Mouse (Mus musculus): ENCODE measurements around the gene Mrpl33. TPM values are rescaled to one million over a fixed set of nuclear protein-coding genes. Genes with fewer than 3 reads are reported as not detected.

Mrpl33 gene
- total RNA-seq, 4 experiments from 2014 or later: 256 to 270 (median 258) TPM

DNA sequence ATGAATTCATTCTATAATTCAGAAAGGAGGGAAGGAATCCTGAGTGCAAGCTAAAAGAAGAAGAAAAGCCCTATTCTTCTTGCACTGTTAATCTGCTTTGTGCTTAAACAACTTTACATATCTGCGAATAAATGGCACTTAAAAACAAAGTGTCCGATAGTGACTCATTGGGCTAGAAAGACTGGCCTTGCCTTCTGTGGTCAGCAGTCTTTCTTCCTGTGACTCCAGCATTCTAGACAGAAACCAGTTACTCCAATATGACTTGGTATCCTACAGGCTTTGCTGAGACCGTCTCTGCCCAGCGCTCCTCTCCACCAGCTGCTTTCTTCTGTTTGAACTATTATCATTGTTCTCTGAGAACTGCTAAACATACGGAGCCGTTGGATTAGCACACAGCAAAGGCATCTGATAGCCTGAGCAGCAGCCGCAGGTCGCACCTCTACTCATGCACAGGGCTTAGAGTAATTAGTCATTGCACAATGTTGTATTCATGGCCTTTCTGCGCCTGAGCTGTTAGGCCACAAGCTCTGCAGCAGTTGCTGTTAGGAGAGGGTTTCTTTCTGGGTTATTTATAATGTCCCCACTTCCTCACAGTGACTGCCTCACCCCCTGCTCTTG is 40.0 kb downstream of the Mrpl33 start:
- DNase-seq (ENCODE audit: low spot score in 2 of 2): no peak

DNA sequence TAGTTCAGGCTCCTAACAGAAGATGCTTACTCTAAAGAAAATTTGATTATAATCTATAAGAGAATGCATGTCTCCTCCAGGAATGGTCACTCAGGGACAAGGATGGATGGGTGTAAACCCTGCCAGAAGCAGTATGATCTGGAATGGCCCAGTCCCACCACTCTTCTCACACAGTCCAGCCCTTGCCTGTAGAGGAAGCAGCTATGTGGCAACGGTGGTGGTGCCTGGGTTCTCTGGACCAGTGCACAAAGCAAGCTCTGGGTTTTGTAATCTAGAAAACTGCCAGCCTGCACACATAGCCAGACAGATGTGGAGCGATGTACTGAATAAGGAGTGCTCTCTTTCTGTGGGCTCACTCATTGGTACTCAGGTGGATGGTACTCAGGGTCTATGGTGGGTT is 43.8 kb downstream of the Mrpl33 start:
- no peak for DNase-seq (ENCODE audit: low spot score in 2 of 2)

DNA sequence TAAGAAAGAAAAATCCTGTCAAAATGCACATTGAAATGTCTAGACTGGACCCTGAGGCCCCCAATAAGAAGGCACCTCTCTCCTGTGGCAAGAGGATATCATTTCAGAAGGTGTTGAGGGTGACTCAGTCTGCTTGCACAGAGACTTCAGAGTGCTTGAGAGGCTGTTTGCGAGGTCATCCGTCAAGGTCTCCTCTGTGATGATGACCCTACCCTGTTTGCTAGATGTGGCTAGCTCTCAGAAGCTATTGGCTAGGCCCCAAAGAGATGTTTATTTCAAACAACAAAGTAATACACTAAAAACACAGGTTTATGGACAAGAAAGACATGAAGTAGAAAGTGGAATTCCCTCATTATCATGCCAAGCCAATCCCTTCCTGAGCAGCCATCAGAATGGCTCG is 45.6 kb downstream of the Mrpl33 start:
- no peak for DNase-seq (ENCODE audit: low spot score in 2 of 2)

DNA sequence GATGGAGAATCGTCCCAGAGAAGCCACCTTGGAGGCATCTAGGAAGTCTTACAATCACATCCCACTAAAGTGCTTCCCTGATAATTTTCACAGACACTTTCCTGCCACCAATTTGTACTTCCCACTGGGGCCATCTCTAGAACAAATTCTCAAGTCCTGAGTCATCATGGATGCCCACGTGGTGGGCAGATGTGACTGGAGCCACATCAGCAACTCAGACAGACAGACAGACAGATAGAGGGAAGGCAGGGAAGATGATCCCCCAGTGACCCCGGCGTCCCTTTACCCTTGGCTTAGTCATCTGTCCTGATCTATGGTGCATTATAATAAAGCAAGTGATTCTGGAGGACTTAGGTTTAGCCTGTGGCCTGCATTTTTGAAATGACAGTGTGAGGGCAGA is 47.5 kb downstream of the Mrpl33 start:
- DNase-seq (ENCODE audit: low spot score in 2 of 2): no peak

DNA sequence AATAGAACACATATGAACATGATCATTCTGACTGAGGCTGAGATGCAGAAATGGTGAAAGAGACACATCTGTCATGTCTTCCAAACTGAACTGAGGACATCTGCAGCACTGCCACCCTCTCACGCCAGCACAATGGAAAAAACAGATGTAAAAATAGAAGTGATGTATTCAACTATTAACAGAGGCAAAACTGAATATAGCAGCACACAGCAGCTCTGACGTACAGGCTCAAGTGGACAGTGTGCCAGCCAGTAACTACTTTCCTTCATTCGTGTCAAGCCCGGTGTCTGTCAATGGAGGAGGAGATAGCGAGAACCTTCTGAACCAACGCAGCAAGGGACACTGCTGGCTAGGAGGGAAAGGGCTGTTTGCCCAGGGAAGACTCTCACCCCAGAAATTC is 48.1 kb downstream of the Mrpl33 start:
- no peak for DNase-seq (ENCODE audit: low spot score in 2 of 2)

DNA sequence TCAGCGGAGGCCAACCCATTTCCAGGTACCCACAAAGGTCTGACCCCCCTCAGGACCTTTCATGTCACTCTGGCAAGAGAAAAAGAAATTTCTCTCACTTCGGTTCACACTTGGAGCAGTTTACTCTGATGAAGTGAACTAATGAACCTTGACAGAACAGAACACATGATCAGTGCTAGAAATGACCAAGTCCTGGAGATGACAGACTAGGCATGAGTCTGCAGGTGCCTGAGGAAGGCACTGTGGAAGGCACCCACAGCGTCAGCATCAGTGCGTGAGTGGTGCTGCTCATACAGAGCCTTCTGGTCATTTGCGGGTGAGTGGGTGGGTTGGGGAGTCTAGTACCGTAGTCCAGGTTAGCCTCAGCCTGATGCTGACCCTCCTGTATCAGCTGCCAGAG is 49.1 kb downstream of the Mrpl33 start:
- no peak for DNase-seq (ENCODE audit: low spot score in 2 of 2)

DNA sequence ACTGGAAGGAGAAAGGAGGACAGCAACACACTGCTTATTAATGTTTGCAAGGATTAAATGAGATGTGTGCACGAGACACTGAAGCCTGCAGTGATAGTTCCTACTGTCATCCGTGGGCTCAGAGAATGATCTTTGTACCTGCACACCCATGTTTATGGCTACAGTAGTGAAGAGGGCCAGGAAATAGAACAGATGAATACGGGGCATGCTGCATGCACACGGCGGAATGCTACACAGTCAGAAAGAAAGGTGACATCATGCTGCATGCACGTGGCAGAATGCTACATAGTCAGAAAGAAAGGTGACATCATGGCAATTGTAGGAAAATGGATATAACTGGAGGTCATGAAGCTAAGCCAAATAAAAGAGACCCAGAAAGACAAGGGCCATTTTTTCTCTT is 49.8 kb downstream of the Mrpl33 start:
- DNase-seq (ENCODE audit: low spot score in 2 of 2): no peak

DNA sequence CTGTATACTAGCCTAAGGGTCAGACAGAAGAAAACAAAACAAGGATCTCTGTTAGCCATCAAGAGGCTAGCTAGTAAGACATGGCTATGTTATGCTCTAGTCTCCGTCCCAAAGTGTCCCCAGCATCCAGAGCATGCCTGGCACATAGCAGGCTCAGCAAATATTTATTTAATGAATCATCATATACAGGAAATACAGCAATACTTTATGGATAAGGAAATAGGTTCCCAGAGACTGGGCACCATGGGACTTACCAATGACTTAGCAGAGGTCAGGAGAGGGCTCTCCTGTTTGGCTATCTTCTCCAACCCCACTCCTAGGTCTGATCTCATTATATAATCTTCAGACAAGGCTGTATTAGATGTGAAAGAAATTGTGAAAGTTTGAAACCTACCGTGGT is 50.6 kb downstream of the Mrpl33 start:
- DNase-seq (ENCODE audit: low spot score in 2 of 2): no peak

DNA sequence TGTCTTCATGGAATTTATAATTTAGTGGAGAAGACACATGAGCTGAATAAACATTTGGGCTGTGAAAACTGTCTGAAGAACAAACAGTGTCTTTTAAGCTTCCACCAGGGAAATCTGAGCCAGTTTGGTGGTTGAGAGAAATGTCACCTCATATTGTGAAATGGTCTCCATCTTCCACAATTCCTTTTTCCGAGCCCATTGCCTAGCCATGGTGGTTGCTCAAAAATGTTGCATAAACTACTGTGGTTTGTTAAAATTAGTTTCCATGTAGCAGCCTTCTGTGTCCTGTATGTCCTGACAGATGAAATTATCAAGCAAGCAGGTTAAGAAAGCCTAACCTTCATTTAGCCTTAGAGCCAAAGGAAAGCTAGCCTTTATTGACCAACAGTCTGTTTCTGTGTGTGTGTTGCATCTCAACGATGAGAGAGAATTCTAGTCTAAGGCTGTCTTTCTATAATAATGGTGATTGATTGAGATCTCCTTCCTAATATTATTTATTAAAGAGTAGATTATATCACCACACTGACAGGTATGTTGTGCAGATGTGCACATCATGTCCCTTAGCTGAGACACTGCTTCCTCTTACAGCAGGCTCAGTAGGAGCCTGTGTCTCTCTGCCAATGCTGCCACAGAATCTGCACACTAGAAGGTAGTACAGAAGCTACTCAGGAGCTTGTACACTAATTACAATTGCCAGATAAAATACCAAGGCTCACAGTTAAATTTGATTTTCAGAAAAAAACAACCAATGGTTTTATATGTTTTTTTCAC is 54.0 kb downstream of the Mrpl33 start:
- DNase-seq (ENCODE audit: low spot score in 2 of 2): no peak

DNA sequence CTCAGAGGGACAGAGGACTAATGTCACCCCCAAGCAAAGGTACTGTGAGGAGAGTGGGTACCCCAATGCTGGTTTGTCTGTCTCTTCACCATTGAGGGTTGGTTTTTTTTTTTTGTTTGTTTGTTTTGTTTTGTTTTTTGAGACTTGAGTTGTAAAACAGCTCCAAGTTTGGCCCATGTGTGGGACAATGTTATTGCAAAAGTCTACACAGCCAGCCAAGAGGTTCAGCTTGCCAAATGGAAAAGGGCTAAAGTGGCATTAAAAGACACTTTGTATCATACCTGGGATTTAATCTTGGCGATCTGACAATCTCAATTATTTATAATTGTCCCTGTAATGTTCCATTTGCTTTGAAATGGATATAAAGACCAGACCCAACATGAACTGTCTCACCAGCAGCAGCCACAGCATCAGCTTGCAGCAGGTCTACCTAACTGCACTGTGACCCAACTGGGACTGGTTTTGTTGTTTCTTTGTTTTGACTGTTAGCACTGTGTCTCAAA is 59.0 kb downstream of the Mrpl33 start:
- DNase-seq (ENCODE audit: low spot score in 2 of 2): no peak

DNA sequence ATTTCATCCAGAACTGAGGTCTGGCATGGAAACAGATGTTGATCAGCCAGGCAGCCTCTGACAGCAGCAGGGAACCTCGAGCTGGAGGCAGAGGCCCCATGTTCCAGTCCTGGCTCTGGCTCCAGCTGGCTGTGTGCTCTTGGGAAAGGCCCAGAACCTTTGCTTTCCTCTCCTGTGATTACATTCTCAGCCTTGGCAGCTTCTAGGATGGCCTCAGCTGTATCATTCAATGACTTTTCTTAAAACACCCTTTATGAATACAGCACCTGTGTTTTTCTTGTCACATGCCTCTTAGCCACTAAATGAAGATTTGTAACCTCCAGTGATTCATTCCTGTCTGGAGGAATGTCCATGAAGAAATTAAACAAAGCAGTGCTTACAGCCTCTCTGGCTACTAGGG is 69.4 kb downstream of the Mrpl33 start:
- peak in 1 of 2 experiments; percentile 16 for DNase-seq (ENCODE audit: low spot score in 2 of 2)

DNA sequence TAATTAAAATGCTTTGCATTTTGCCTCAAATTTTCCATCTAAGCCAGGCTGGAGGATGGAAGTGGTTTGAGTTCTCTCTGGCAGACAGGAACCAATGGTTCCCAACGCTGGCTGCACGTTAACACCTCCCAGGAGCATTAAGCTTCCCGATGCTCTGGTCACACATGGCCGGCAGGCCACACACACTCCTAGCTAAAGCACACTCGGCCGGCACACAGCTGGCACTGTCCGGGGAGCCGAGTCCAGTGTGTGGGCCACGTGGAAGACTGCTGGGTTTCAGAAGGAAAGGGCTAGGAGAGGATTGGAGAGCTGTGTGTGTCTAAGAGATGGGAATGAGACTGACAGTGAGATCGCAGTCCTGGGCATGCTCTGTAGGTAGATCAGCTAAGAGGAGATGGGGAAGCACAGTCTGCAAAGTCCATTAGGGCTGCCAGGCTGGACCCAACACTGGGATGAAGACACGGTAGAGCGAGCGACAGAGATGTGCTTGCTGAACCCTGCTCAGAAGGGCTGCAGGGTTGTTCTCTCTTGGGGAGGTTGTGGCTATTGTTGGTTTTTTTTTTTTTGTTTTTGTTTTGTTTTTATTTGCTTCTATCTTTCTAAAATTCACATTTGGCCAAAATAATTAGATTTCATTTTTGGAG is 71.7 kb downstream of the Mrpl33 start:
- no peak for DNase-seq (ENCODE audit: low spot score in 2 of 2)

DNA sequence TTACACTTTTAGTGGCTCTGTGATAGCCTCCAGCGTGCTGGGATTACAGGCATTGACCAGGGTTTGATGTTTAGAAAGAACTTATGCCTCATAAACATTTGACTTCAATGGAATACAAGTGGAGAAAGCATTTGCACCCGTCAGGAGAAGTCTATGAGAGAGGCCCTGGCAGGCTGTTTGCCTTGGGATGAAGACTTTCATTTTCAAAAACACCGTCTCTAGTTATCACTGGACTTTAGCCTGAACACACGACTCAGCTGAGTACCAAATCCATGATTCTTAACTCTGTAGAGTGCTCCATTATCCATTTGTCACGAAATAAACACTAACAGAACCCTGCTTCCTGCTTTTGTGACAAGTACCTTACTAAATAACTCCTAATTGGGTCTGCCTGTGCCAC is 73.2 kb downstream of the Mrpl33 start:
- no peak for DNase-seq (ENCODE audit: low spot score in 2 of 2)

DNA sequence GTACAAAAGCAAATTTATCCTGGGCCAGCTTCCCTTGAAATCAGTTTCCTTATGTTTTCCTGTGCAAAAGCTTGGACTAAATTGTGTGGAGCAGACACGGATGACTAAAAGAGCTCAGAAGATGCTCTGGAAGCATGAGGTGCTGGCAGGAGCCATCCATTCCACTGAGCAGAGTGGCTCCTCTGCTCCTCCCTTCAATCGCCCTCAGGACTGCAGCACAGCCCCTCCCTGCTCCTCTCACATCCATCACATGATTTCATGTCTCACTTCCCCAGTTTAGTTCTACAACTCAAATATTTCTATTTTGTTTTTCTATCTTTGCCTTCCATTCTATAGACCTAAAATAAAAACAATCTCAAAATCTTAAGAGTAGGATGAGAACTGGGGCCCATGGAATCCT is 74.4 kb downstream of the Mrpl33 start:
- no peak for DNase-seq (ENCODE audit: low spot score in 2 of 2)

DNA sequence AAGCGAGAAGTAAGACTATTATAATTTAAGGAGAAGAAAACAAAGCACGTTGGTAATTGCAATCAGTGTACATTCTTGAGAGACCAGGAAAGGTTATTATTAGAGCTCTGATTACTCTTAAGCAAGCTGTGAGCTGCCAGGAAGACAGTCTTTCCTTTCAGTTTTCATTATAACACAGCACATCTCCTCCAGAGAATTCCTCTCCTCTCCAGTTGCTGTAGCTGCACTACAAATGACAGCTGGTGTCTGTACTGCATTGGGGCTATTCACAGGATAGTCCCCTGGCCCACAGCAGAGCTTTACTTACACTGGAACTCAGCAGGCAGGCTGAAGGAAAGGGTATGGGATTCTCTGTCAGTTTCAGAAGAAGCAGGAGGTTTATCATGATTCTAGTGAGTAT is 76.7 kb downstream of the Mrpl33 start:
- DNase-seq (ENCODE audit: low spot score in 2 of 2): no peak

DNA sequence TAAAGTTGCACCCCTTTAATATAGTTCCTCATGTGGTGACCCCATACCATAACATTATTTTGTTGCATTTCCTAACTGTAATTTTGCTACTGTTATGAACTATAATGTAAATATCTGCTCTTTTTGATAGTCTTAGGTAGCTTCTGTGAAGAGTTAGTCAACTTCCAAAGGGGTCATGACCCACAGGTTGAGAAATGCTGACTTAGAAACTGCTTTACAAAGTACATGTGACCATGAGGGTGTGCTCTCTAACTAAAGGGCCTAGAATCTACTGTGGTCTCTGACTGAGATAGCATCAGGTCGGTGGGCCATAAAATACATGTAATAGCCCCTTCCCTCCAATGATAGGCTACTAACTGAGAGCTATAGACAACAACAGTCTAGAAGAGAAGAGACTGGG is 81.3 kb downstream of the Mrpl33 start:
- no peak for DNase-seq (ENCODE audit: low spot score in 2 of 2)

DNA sequence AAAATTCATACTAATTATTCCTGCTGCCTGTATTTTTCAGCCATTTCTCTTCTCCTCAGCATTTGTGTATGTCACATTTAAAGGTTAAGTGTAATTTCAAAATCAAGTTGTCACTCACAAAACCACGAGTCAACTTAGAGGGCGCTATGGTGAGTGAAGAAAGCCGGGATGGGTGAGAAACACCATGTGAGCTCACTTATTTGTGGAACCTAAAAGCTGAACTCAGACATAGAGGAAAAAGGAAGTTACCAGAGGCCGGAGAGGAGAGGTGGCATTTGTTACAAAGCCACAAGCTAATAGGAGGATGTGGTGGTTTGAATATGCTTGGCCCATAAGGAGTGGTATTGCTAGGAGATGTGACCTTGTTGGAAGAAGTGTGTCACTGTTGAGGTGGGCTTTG is 83.4 kb downstream of the Mrpl33 start:
- no peak for DNase-seq (ENCODE audit: low spot score in 2 of 2)

DNA sequence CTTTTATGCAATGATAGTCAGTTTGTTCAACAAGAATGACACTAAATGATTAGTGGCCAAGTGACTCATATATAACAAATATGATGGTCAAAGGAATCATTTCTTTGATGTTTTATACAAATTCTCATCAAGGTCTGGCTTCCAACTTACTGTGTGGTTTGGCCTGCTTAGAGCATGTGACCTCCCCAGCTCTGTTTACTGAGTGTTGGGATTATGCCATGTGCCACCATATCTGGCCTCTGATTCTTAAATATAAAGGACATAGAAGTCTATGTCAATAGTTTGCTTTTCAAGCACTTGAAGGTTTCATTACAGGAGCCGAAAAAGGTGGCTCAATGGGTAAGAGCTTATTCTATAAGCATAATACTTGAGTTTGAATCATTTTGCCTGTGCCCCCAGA is 85.6 kb downstream of the Mrpl33 start:
- no peak for DNase-seq (ENCODE audit: low spot score in 2 of 2)

DNA sequence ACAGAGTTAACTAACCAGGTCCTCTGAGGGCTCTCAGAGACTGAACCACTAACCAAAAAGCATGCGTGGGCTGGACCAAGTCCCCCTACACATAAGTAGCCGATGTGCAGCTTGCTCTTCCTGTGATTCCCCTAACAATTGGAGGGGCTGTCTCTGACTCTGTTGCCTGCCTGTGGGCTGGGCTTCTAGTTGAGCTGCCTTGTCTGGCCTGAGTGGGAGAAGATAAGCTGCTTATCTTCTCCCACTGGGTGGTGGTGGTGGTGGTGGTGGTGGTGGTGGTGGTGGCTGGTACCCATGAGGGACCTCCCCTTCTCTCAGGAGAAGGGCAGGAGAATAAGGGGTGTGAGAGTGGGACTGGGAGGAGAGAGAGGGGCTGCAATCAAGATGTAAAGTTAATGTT is 89.3 kb downstream of the Mrpl33 start:
- DNase-seq (ENCODE audit: low spot score in 2 of 2): no peak

DNA sequence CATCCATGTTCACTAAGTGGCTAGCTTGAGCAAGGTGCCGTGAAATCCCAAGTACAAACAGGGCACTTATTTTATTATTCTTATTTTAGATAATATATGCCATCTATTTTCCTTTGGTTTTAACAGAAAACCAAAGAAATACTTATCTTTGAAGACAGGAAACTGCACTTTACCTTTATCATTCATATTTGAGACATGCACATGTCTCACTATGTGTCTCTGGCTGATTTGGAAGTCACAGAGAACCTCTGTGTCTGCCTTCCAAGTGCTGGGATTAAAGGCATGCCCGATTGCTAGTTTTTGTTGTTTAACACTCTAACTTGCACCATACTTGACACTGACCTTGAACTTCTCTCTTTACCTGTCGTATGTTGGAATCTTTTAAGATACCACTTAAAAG is 91.2 kb downstream of the Mrpl33 start:
- no peak for DNase-seq (ENCODE audit: low spot score in 2 of 2)

DNA sequence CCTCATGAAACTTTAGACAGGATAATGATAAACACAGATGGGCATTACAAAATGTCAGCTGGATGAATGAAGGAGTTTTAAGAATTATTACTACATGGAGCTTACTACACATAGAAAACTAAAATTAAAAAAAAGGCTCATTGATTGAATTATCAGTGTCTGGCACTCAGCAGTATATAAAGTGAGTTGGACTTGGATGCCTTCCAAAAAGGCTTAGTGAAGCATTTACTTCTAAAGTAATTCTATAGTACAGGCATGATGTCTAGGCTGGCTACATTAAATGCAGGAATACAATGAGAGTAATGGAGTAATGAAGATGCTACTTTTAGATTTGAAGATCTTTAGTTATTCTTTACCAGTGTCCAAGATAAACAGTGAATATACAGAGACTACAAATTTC is 96.5 kb downstream of the Mrpl33 start:
- DNase-seq (ENCODE audit: low spot score in 2 of 2): no peak

DNA sequence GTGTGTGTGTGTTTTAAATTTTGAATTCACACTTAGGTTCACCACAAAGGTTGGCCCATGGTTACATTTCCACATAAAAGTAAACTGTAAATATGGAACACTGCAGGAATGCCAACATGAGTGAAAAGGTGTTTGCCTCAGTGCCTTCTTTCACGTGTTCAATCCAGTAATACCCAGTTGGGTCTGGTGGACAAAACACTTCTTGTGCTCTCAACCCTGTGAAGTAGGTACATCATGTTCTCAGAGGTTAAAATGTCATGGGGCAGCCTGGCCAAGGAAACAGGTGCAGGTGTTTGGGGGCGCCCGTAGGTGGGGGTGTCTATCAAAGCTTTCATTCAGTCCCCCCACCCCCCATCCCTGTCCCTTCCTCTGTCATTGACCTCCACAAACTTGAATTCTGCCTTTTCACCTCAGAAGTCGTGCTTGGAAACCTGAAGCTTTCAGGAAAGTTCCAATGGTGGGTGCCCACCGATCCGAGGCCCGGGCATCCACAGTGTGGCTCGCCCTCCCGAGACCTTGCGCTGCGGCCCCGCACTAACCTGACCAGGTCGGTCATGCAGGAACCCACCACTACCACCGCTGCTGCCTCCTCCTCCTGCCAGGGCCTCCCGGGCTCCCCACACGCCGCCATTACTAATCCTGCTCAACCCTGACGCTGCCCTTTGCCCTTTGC is 100.4 kb downstream of the Mrpl33 start, which contains the start of gene Rbks:
Gene Rbks (minus strand): TSS at position 657 of the 673 bp plus-strand sequence.
- no peak for DNase-seq (ENCODE audit: low spot score in 2 of 2)

Data from gastrocnemius, adult 8-10 months (tissue).